Mouse (Mus musculus) C2C12 (cell line): Measurements from ENCODE around the gene 1700025G04Rik.

Source experiments
- CEBPB ChIP-seq: IDR thresholded peaks from one replicate; pipeline ENCODE4 v1.6.1; 2011; ENCODE audit warnings: low read depth, mild to moderate bottlenecking, control low read depth, moderate library complexity
- CTCF ChIP-seq: IDR thresholded peaks from one replicate; pipeline ENCODE4 v1.5.1; 2011; ENCODE audit not compliant: control insufficient read depth, insufficient read depth, insufficient read length
- FOSL1 ChIP-seq: IDR thresholded peaks from one replicate; pipeline ENCODE4 v1.8.0; 2011; ENCODE audit warnings: mild to moderate bottlenecking, low read length; ENCODE audit not compliant: poor library complexity, insufficient read depth, severe bottlenecking
- MYOD1 ChIP-seq: IDR thresholded peaks from one replicate; pipeline ENCODE4 v1.6.1; 2011; ENCODE audit warnings: low read depth; ENCODE audit not compliant: control insufficient read depth, insufficient read length
- MYOG ChIP-seq: IDR thresholded peaks from one replicate; pipeline ENCODE4 v1.6.1; 2011; ENCODE audit not compliant: control insufficient read depth, insufficient read length; ENCODE audit errors: extremely low read depth
- USF1 ChIP-seq: IDR thresholded peaks from one replicate; pipeline ENCODE4 v1.6.1; 2011; ENCODE audit warnings: low read depth, mild to moderate bottlenecking, control low read depth, moderate library complexity

DNA sequence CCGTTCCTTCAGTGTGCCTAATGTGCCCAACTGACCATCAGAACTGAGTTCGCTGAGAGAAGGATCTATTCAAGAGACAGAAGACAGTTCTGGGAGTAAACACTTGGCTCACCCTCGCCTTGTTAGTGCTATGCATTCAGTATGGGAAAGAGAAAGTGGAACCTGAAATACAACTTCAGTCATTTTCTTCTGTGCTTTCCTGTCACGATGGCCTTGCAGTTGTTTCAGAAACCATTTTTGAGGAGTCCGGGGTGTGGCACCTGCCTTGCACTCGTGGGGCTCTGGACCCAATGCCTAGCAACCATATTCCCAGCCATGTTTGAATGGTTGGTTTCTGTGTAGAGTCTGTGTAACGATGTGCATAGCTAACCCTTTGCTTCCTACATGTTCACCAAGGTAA is 115.5 kb downstream of the 1700025G04Rik start:
- TF ChIP-seq CTCF (no peak), CEBPB (no peak), MYOG (no peak), MYOD1 (no peak), USF1 (no peak), FOSL1 (no peak)
